Mouse (Mus musculus): ENCODE measurements at regions not wholly inside any gene's neighbourhood (a gene's known extent, or its start where the extent isn't known, plus 50 kb on each side); places are given as distances from the start of the nearest gene placed in this dataset.

- DNase-seq (ENCODE audit: low spot score), result no peak
These were observed 87.1 kb upstream of the Tmem150c start for GRCm38 (mm10) chr5:100246709-100247108.

- no peak for DNase-seq (ENCODE audit: low spot score)
These were observed 85.2 kb upstream of the Tmem150c start for GRCm38 (mm10) chr5:100244811-100245210.

DNA sequence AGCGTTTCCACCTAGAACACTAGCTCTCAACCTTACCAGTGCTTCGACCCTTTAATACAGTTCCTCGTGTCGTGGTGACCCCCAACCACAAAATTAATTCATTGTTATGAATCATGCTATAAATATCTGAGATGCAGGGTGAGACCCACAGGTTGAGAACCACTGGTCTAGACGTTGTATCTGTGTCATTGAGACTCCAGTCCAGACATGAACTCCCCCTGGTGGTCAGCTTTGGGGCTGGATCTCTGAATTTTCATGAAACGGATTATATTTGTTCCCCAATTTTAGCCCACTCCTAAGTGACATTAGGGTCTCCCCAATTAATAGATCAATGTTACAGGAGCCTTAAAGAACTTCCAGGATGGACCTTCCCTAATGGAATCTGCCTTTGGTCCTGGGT, 81.3 kb upstream of the Tmem150c start:
- DNase-seq (ENCODE audit: low spot score), result peak; percentile 13

- no peak for DNase-seq (ENCODE audit: low spot score)
These were observed 80.0 kb upstream of the Tmem150c start for GRCm38 (mm10) chr5:100239632-100240031.

DNA sequence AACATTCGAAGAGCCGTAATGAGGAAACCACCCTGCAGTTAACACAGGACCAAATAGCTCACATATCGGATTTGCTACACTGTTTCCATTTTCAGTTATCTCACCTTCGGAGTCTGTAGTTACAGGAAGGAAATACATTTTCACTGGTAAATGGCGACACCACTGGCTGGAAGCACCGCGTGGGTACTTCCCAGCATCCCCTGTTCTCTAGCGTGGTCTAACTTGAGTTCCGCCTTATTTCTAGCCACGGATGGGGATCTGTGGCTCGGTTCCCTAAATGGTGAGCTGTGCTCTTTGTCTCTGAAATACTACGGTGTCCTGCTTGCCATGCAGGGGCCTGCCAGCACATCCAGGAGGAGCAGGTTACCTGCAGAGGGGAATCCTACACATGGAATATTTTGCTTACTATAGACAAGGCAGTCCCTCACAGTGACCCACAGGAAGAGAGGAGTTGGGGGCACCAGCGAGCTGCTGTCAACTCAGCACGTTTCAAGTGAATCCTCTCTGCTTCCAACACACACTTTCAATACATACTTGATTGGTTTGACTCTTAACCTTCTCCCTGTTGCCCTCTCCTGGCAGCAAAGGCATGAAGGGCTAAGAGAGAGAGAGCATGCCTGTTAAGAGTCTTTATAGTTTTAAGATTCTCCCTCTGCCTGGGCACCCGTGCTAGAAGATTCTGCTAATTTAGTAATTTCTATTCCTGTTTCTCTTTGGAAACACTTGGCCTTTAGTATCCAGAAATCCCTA, 78.9 kb upstream of the Tmem150c start:
- no peak for DNase-seq (ENCODE audit: low spot score)

DNA sequence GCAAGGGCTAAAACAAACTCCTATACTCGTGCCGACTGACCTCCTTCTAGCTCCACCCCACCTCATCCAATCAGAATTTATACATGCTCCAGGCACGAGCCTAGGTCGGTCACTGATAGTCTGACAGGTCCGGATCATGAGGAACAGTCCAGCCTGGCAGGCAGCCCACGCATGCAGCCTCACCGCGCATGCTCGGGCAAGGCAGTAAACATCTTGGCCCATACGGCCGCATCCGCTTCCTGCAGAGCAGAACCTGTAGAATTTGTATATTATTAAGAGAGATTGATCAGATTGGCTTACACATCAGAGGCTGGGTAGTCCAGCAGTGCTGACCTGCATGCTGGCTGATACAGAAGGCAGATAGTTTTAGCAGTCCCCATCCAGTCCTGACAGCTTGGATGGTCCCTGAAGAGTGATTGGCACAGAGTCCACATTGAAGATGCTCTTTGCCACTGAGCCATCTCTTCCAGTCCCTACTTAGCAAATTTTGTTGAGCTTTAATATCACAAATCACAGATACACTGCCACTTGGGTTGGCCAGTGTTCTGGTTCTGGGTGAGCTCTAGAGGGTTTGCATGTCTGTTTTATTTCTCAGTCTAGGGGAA, 78.2 kb upstream of the Tmem150c start:
- no peak for DNase-seq (ENCODE audit: low spot score)

DNA sequence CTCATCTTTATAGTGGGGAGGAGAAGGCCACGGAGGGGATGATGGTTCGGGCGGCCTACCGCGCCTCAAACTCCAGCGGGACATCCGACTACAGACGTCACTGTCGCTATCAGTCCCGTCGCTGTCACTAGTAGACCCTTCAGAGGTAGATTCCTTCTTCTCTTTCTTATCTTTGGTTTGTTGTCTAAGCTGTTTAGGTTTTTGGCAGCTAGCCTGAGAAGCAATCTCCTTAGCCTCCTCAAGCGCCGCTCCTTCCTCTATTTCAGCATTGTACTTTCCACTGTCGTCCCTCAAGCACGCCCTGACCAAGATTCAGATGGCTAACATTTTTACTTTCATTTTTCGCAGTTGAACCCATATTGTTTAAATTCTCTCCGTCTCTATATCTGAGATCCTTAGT, 76.7 kb upstream of the Tmem150c start:
- DNase-seq (ENCODE audit: low spot score), result no peak

DNA sequence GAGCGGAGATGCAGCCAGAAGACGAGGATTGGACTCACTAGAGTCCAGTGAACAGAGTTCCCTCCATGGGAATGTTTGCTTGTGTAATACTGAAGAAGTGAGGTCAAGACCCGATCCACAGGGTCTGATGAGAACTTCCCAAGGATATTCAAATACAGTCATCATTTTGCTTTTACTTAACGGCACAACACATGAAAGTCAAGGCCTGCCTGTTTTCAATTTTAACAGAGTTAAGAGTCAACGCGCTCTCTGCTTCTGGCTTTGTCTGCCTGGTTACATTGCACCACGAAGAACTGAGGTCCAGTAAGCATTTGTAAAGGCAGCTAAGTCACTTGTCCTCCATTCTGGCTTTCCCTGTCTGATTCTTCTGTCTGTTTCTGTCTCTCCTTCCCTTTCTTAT, 72.5 kb upstream of the Tmem150c start:
- no peak for DNase-seq (ENCODE audit: low spot score)

DNA sequence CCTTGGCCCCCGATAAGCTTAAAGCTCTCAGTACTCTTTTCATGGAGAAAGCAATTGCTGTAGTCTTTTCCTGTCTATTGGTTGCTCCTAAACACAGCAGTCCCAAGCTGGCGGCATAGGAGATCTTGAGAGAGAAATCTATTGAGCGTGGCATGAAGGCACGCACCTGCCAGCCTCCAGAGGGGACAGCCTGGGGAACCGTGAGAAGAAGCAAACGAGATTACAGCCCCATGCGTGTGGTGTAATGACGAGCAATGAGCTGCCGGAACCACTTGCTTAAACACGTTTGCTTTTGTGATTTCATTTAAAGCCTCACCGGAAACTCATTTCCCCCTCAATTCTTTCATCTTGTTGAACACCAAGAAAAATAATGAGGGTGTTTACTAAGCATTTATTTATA, 72.0 kb upstream of the Tmem150c start:
- no peak for DNase-seq (ENCODE audit: low spot score)

DNA sequence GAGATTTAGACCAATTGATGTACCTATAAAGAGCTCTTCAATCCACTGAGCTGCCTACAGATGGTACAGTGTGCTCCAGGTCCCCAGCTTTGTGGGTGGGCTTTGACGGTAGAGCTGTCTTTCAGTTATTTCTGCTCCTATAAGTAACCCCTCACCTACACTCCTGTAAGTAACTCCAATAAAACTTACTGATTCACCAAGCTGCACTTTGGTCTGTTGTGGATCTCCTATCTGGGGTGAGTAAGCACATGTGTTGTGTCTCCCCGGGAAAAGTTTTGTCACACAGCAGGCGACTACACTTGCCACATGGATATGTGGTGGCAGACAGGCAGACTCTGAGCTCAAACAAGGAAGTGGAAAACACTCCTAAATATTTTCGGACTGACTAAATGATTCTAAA, 70.4 kb upstream of the Tmem150c start:
- DNase-seq (ENCODE audit: low spot score), result no peak

DNA sequence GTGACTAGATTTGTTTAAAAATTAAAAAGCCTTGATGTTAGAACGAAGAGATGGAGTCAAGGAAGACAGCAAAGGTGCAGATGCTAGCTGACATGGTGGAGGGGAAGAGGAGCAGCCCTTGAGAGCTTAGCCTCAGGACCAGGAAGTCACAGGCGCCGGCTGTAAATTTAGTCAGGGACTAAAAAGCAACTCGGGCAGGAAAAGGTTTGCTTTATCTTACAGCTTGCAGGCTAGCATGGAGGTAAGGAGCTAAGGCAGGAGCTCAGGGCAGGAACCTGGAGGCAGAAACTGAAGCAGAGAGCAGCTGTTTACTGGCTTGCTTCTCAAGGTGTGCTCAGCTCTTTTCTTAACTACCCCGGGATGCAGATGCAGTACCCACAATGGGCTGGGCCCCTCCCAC, 68.3 kb upstream of the Tmem150c start:
- no peak for DNase-seq (ENCODE audit: low spot score)

- DNase-seq (ENCODE audit: low spot score), result no peak
These were observed 67.1 kb upstream of the Tmem150c start for GRCm38 (mm10) chr5:100226571-100227235.

GRCm38 (mm10) chr5:100225491-100225890, 65.9 kb upstream of the Tmem150c start:
- no peak for DNase-seq (ENCODE audit: low spot score)

- DNase-seq (ENCODE audit: low spot score), result no peak
These were observed 65.3 kb upstream of the Tmem150c start for GRCm38 (mm10) chr5:100224773-100225363.

DNA sequence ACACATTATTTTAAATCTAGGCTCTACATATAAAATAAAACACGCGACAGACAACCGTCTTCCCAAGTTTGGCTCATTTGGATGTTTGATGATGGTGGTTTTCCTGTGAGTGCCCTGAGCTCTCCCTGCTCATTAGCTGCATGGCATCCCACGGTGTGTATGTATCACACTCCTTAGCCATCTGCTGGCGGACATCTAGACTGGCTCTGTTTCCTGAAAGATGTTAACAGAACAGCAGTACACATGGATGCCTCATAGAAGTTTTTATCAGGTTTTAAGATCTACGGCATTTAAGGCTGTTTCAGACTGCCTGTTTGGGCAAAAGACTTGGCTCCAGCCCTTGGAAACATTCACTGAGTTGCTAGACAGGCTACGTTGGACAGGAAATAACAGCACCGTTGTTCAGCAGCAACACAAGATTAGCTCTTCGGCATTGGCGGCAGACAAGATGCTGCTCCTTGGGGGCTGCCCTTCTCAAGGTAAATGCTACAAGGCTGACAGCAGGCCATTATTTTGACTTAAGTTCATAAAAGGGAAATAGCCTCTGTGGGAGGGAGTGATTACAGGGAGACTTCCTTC, 61.5 kb upstream of the Tmem150c start:
- no peak for DNase-seq (ENCODE audit: low spot score)

DNA sequence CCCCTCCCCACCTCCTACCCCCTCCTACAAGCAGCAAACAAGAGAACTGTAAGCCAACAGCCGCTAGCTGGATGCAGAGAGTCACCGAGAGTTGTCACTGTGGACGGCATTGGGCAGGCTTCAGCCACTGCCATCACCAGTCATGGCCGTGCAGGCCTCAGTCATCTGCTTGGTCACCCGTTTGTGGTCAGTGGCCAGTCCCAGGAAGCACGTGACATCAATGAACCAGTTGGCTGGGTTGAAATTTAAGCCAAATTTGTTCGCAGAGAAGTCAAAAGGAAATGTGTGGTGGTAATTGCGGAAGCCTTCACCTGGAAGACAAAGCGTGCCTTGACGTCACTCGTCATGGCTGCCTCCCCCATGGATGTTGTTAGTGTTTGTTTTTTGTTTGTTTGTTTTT, 60.7 kb upstream of the Tmem150c start:
- no peak for DNase-seq (ENCODE audit: low spot score)

GRCm38 (mm10) chr5:100218256-100218851, 58.7 kb upstream of the Tmem150c start:
- no peak for DNase-seq (ENCODE audit: low spot score)

- no peak for DNase-seq (ENCODE audit: low spot score)
These were observed 57.8 kb upstream of the Tmem150c start for GRCm38 (mm10) chr5:100217178-100218035.

- DNase-seq (ENCODE audit: low spot score), result no peak
These were observed 54.3 kb upstream of the Tmem150c start for GRCm38 (mm10) chr5:100213901-100214300.

GRCm38 (mm10) chr5:100210708-100211107, 51.1 kb upstream of the Tmem150c start:
- no peak for DNase-seq (ENCODE audit: low spot score)

All from gastrocnemius, adult 18-20 months (tissue).